Mouse (Mus musculus): ENCODE measurements around the gene Fgfr2. TPM values are rescaled to one million over a fixed set of nuclear protein-coding genes. Genes with fewer than 3 reads are reported as not detected.

The Fgfr2 gene
- polyA plus RNA-seq, 1 experiment = 1.7 TPM

DNA sequence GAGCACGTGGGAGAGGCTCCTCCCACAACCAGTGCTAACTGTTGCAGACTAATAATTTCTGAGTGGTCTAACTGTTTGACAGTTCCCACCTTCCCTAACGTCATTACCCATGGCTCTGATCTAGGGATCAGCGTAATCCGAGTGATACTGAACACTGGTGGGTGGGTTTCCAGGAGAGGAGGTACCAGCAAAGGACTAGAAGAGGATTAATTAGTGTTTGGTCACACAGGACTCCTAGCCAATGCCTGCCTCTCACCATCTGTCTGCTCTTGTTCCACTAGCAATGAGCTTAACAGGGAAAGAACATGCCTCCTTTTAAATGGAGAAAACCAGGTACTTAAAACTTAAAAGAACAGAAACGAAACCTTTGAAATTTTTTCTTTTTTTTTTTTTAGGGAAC, 364.3 kb downstream of the Fgfr2 start:
- H3K36me3 ChIP-seq (ENCODE audit: control insufficient read depth, insufficient read depth) = no peaks in the 10 kb centered on the region
- H3K79me3 ChIP-seq (ENCODE audit: low read depth) = no peaks in the 10 kb centered on the region
- no peak overlapping the region for H3K4me3 ChIP-seq (ENCODE audit: insufficient read depth, poor library complexity, severe bottlenecking)
- H3K27me3 ChIP-seq (ENCODE audit: control insufficient read depth, insufficient read depth, insufficient read length) = no peaks in the 10 kb centered on the region
- TF ChIP-seq FOSL1 (IDR thresholded peaks at IDR 0.05; ENCODE audit: insufficient read depth, low read length, poor library complexity, severe bottlenecking) (no peak), USF1 (IDR thresholded peaks at IDR 0.05; ENCODE audit: low read depth) (no peak), CEBPB (IDR thresholded peaks at IDR 0.05; ENCODE audit: low read depth) (no peak), MAX (IDR thresholded peaks at IDR 0.05) (no peak), MYOG (IDR thresholded peaks at IDR 0.05; ENCODE audit: control insufficient read depth, extremely low read depth, insufficient read length) (no peak), CTCF (IDR thresholded peaks at IDR 0.05; ENCODE audit: control insufficient read depth, insufficient read depth, insufficient read length) (no peak), MYOD1 (IDR thresholded peaks at IDR 0.05; ENCODE audit: control insufficient read depth, insufficient read length, low read depth) (no peak)
- no peak overlapping the region for H3ac ChIP-seq (ENCODE audit: control insufficient read depth, insufficient read length, low read depth)
- H3K79me2 ChIP-seq (ENCODE audit: control insufficient read depth, insufficient read depth) = no peaks in the 10 kb centered on the region

DNA sequence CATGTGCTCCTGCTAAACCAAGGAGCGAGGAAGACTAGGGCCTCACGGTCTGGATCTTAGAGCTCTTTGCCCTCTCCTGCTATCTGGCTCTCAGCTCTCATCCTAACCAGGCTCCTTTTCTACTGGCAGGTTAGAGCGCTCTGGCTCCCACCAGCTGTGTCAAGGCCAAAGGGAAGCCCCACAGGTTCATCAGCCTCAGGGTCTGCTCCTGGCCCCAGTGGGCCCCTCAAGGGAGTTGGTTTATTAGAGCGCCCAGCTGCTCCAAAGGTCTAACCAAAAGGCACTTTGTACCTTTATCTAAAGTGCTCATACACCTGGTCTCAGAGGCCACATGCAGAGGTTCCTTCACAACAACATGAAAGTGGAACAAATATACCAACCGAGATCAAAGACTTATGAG, 366.8 kb downstream of the Fgfr2 start:
- Histone ChIP-seq H3K4me3 (ENCODE audit: insufficient read depth, poor library complexity, severe bottlenecking) (no peak overlapping the region), H3K27me3 (ENCODE audit: control insufficient read depth, insufficient read depth, insufficient read length) (no peaks in the 10 kb centered on the region), H3K79me3 (ENCODE audit: low read depth) (no peaks in the 10 kb centered on the region), H3K36me3 (ENCODE audit: control insufficient read depth, insufficient read depth) (no peaks in the 10 kb centered on the region), H3K79me2 (ENCODE audit: control insufficient read depth, insufficient read depth) (no peaks in the 10 kb centered on the region), H3ac (ENCODE audit: control insufficient read depth, insufficient read length, low read depth) (no peak overlapping the region)
- TF ChIP-seq MYOG (IDR thresholded peaks at IDR 0.05; ENCODE audit: control insufficient read depth, extremely low read depth, insufficient read length) (no peak), MYOD1 (IDR thresholded peaks at IDR 0.05; ENCODE audit: control insufficient read depth, insufficient read length, low read depth) (no peak), USF1 (IDR thresholded peaks at IDR 0.05; ENCODE audit: low read depth) (no peak), CTCF (IDR thresholded peaks at IDR 0.05; ENCODE audit: control insufficient read depth, insufficient read depth, insufficient read length) (no peak), CEBPB (IDR thresholded peaks at IDR 0.05; ENCODE audit: low read depth) (no peak), FOSL1 (IDR thresholded peaks at IDR 0.05; ENCODE audit: insufficient read depth, low read length, poor library complexity, severe bottlenecking) (no peak), MAX (IDR thresholded peaks at IDR 0.05) (no peak)

DNA sequence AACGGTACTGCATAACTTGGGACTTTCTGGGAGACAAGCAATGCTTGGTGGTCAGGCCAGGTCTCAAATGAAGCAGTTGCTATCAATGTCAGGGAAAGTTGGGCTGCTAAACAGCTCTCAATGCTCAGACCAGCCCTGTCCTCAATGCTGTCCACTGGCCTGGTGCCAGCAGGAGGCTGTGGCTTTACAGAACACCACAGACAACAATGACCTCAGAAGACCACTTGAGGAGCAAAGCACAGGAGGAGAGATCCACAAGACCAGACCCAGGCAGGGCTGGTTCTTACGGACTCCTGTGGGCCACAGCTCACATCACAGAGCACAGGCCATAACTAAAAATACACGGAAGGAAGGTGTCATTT, 368.8 kb downstream of the Fgfr2 start:
- Histone ChIP-seq H3K27me3 (ENCODE audit: control insufficient read depth, insufficient read depth, insufficient read length) (no peaks in the 10 kb centered on the region), H3K4me3 (ENCODE audit: insufficient read depth, poor library complexity, severe bottlenecking) (no peak overlapping the region), H3K79me2 (ENCODE audit: control insufficient read depth, insufficient read depth) (no peaks in the 10 kb centered on the region), H3K79me3 (ENCODE audit: low read depth) (no peaks in the 10 kb centered on the region), H3ac (ENCODE audit: control insufficient read depth, insufficient read length, low read depth) (no peak overlapping the region), H3K36me3 (ENCODE audit: control insufficient read depth, insufficient read depth) (no peaks in the 10 kb centered on the region)
- TF ChIP-seq FOSL1 (IDR thresholded peaks at IDR 0.05; ENCODE audit: insufficient read depth, low read length, poor library complexity, severe bottlenecking) = no peak
- TF ChIP-seq CTCF (IDR thresholded peaks at IDR 0.05; ENCODE audit: control insufficient read depth, insufficient read depth, insufficient read length) = no peak
- TF ChIP-seq CEBPB (IDR thresholded peaks at IDR 0.05; ENCODE audit: low read depth) = no peak
- TF ChIP-seq MYOG (IDR thresholded peaks at IDR 0.05; ENCODE audit: control insufficient read depth, extremely low read depth, insufficient read length) = no peak
- no peak for TF ChIP-seq USF1 (IDR thresholded peaks at IDR 0.05; ENCODE audit: low read depth)
- TF ChIP-seq MAX (IDR thresholded peaks at IDR 0.05) = no peak
- no peak for TF ChIP-seq MYOD1 (IDR thresholded peaks at IDR 0.05; ENCODE audit: control insufficient read depth, insufficient read length, low read depth)

GRCm38 (mm10) chr7:132753518-132754388, 369.4 kb downstream of the Fgfr2 start:
- H3K27me3 ChIP-seq (ENCODE audit: control insufficient read depth, insufficient read depth, insufficient read length) = no peaks in the 10 kb centered on the region
- H3K36me3 ChIP-seq (ENCODE audit: control insufficient read depth, insufficient read depth) = no peaks in the 10 kb centered on the region
- H3K4me3 ChIP-seq (ENCODE audit: insufficient read depth, poor library complexity, severe bottlenecking) = no peak overlapping the region
- H3K79me3 ChIP-seq (ENCODE audit: low read depth) = no peaks in the 10 kb centered on the region
- no peaks in the 10 kb centered on the region for H3K79me2 ChIP-seq (ENCODE audit: control insufficient read depth, insufficient read depth)
- TF ChIP-seq MYOG (IDR thresholded peaks at IDR 0.05; ENCODE audit: control insufficient read depth, extremely low read depth, insufficient read length) = no peak
- no peak for TF ChIP-seq FOSL1 (IDR thresholded peaks at IDR 0.05; ENCODE audit: insufficient read depth, low read length, poor library complexity, severe bottlenecking)
- TF ChIP-seq CTCF (IDR thresholded peaks at IDR 0.05; ENCODE audit: control insufficient read depth, insufficient read depth, insufficient read length) = no peak
- TF ChIP-seq CEBPB (IDR thresholded peaks at IDR 0.05; ENCODE audit: low read depth) = no peak
- no peak for TF ChIP-seq USF1 (IDR thresholded peaks at IDR 0.05; ENCODE audit: low read depth)
- TF ChIP-seq MYOD1 (IDR thresholded peaks at IDR 0.05; ENCODE audit: control insufficient read depth, insufficient read length, low read depth) = no peak
- TF ChIP-seq MAX (IDR thresholded peaks at IDR 0.05) = no peak
- H3ac ChIP-seq (ENCODE audit: control insufficient read depth, insufficient read length, low read depth) = no peak overlapping the region

GRCm38 (mm10) chr7:132751716-132752115, 371.4 kb downstream of the Fgfr2 start:
- Histone ChIP-seq H3K27me3 (ENCODE audit: control insufficient read depth, insufficient read depth, insufficient read length) (no peaks in the 10 kb centered on the region), H3ac (ENCODE audit: control insufficient read depth, insufficient read length, low read depth) (no peak overlapping the region), H3K36me3 (ENCODE audit: control insufficient read depth, insufficient read depth) (no peaks in the 10 kb centered on the region), H3K4me3 (ENCODE audit: insufficient read depth, poor library complexity, severe bottlenecking) (no peak overlapping the region), H3K79me3 (ENCODE audit: low read depth) (no peaks in the 10 kb centered on the region), H3K79me2 (ENCODE audit: control insufficient read depth, insufficient read depth) (no peaks in the 10 kb centered on the region)
- TF ChIP-seq CTCF (IDR thresholded peaks at IDR 0.05; ENCODE audit: control insufficient read depth, insufficient read depth, insufficient read length) = no peak
- no peak for TF ChIP-seq MYOG (IDR thresholded peaks at IDR 0.05; ENCODE audit: control insufficient read depth, extremely low read depth, insufficient read length)
- TF ChIP-seq CEBPB (IDR thresholded peaks at IDR 0.05; ENCODE audit: low read depth) = no peak
- no peak for TF ChIP-seq MAX (IDR thresholded peaks at IDR 0.05)
- TF ChIP-seq FOSL1 (IDR thresholded peaks at IDR 0.05; ENCODE audit: insufficient read depth, low read length, poor library complexity, severe bottlenecking) = no peak
- TF ChIP-seq USF1 (IDR thresholded peaks at IDR 0.05; ENCODE audit: low read depth) = no peak
- no peak for TF ChIP-seq MYOD1 (IDR thresholded peaks at IDR 0.05; ENCODE audit: control insufficient read depth, insufficient read length, low read depth)
